Mouse (Mus musculus): ENCODE data around the gene Bbs5. TPM values are rescaled to one million over a fixed set of nuclear protein-coding genes. Genes with fewer than 3 reads are reported as not detected.
"Not testable (repeated sequence)": the region's sequence is repeated elsewhere in the genome, so short reads cannot be mapped to it uniquely, and the experiment has no call there.

The Bbs5 gene
- total RNA-seq (2021), result 1 to 10 TPM; 4.7 to 5.3 TPM

GRCm38 (mm10) chr2:69646726-69647490 lies at the start of gene Bbs5:
TSS of gene Bbs5 (plus strand) at chr2:69647171.
- intact Hi-C loops (cut with DNase I), result loop anchor here (5.0 to 10.0 kb wide), 2 partner anchors 65 to 218 kb away; partner anchors contain the start of genes Fastkd1 and Ssb
- peak; percentile 86 to 90 for DNase-seq

GRCm38 (mm10) chr2:69603726-69604393 lies 43.1 kb upstream of the Bbs5 start:
- no peak for DNase-seq

GRCm38 (mm10) chr2:69606621-69607020 lies 40.4 kb upstream of the Bbs5 start:
- DNase-seq, result no peak
- intact Hi-C loops (cut with DNase I), result no loop called here

More at GRCm38 (mm10) chr2:69603726-69604393, 43.1 kb upstream of the Bbs5 start:
- intact Hi-C loops (cut with DNase I), result no loop called here

- intact Hi-C loops (cut with DNase I), result no loop called here
- no peak for DNase-seq
These were observed 34.7 kb upstream of the Bbs5 start for GRCm38 (mm10) chr2:69612237-69612636.

- intact Hi-C loops (cut with DNase I), result no loop called here
These were observed 34.3 kb upstream of the Bbs5 start for GRCm38 (mm10) chr2:69612716-69613115.

GRCm38 (mm10) chr2:69613237-69613636 lies 33.7 kb upstream of the Bbs5 start:
- no peak for DNase-seq
- intact Hi-C loops (cut with DNase I), result no loop called here

More at GRCm38 (mm10) chr2:69612716-69613115, 34.3 kb upstream of the Bbs5 start:
- no peak for DNase-seq

- DNase-seq, result no peak
- intact Hi-C loops (cut with DNase I), result no loop called here
These were observed 28.6 kb upstream of the Bbs5 start for GRCm38 (mm10) chr2:69618336-69618735.

- no peak for DNase-seq
- intact Hi-C loops (cut with DNase I), result no loop called here
These were observed 27.7 kb upstream of the Bbs5 start for GRCm38 (mm10) chr2:69619286-69619685.

GRCm38 (mm10) chr2:69629215-69629614 lies 17.8 kb upstream of the Bbs5 start:
- no peak for DNase-seq
- intact Hi-C loops (cut with DNase I), result no loop called here

- intact Hi-C loops (cut with DNase I), result no loop called here
- no peak for DNase-seq
These were observed 17.1 kb upstream of the Bbs5 start for GRCm38 (mm10) chr2:69629914-69630313.

GRCm38 (mm10) chr2:69630792-69631191 lies 16.2 kb upstream of the Bbs5 start:
- no peak for DNase-seq
- intact Hi-C loops (cut with DNase I), result no loop called here

- no peak for DNase-seq
- intact Hi-C loops (cut with DNase I), result no loop called here
These were observed 15.5 kb upstream of the Bbs5 start for GRCm38 (mm10) chr2:69631449-69631848.

- intact Hi-C loops (cut with DNase I), result loop anchor here (2.0 to 5.0 kb wide), 4 partner anchors 40 to 322 kb away; no protein-coding TSS in a partner anchor
- DNase-seq, result peak; percentile 36 to 41
These were observed 11.8 kb upstream of the Bbs5 start for GRCm38 (mm10) chr2:69635064-69635701.

GRCm38 (mm10) chr2:69635807-69636206 lies 11.2 kb upstream of the Bbs5 start:
- peak; percentile 55 to 71 for DNase-seq
- intact Hi-C loops (cut with DNase I), result loop anchor here (2.0 to 5.0 kb wide), 4 partner anchors 39 to 321 kb away; no protein-coding TSS in a partner anchor

GRCm38 (mm10) chr2:69637989-69638388 lies 9.0 kb upstream of the Bbs5 start:
- intact Hi-C loops (cut with DNase I), result loop anchor here (5.0 kb wide), 1 partner anchor 319 kb away; no protein-coding TSS in a partner anchor
- not testable (repeated sequence) for DNase-seq

- intact Hi-C loops (cut with DNase I), result loop anchor here (10.0 kb wide), 1 partner anchor 225 kb away; the partner anchor contains the start of gene Ssb
- DNase-seq, result no peak
These were observed 6.9 kb upstream of the Bbs5 start for GRCm38 (mm10) chr2:69640100-69640499.

GRCm38 (mm10) chr2:69644968-69645617 lies 1.9 kb upstream of the Bbs5 start:
- intact Hi-C loops (cut with DNase I), result loop anchor here (5.0 to 10.0 kb wide), 2 partner anchors 67 to 220 kb away; partner anchors contain the start of genes Fastkd1 and Ssb
- DNase-seq, result no peak

- no peak for DNase-seq
- intact Hi-C loops (cut with DNase I), result loop anchor here (5.0 to 10.0 kb wide), 2 partner anchors 63 to 215 kb away; partner anchors contain the start of genes Fastkd1 and Ssb
These were observed 2.7 kb downstream of the Bbs5 start for GRCm38 (mm10) chr2:69649716-69650115.

- intact Hi-C loops (cut with DNase I), result no loop called here
- no peak for DNase-seq
These were observed 12.4 kb downstream of the Bbs5 start for GRCm38 (mm10) chr2:69659326-69659725.

- intact Hi-C loops (cut with DNase I), result no loop called here
These were observed 17.0 kb downstream of the Bbs5 start for GRCm38 (mm10) chr2:69663827-69664476.

More at GRCm38 (mm10) chr2:69663827-69664476, 17.0 kb downstream of the Bbs5 start:
- DNase-seq, result no peak
